Mouse (Mus musculus) neural tube, embryonic 14.5 days (tissue): ENCODE measurements around the gene Rerg. TPM values are rescaled to one million over a fixed set of nuclear protein-coding genes. Genes with fewer than 3 reads are reported as not detected.

Source experiments
- ATAC-seq: fragments of 200-750 bp; cut with Nextera tagmentation; 2 replicates; pipeline ENCODE4 v1.8.0; 2017; ENCODE audit warnings: low read depth, mild to moderate bottlenecking, moderate TSS enrichment, moderate library complexity
- H3K27ac ChIP-seq: fragments of 300-500 bp; sonication (generic); 2 replicates; pipeline ENCODE4 v1.5.1; 2014; ENCODE audit warnings: low read depth, mild to moderate bottlenecking, control low read depth, low read length, moderate library complexity, mixed read lengths
- H3K27me3 ChIP-seq: fragments of 300-500 bp; sonication (generic); 2 replicates; pipeline ENCODE4 v1.6.1; 2014; ENCODE audit warnings: low read length; ENCODE audit not compliant: control insufficient read depth, insufficient read depth
- H3K36me3 ChIP-seq: fragments of 300-500 bp; sonication (generic); 2 replicates; pipeline ENCODE4 v1.6.1; 2014; ENCODE audit warnings: low read length, mixed read lengths; ENCODE audit not compliant: control insufficient read depth, insufficient read depth
- H3K4me1 ChIP-seq: fragments of 300-500 bp; sonication (generic); 2 replicates; pipeline ENCODE4 v1.6.1; 2014; ENCODE audit warnings: low read length; ENCODE audit not compliant: control insufficient read depth, insufficient read depth
- H3K4me2 ChIP-seq: fragments of 300-500 bp; sonication (generic); 2 replicates; pipeline ENCODE4 v1.6.1; 2014; ENCODE audit warnings: mild to moderate bottlenecking, low read depth, low read length, control low read depth
- H3K4me3 ChIP-seq: fragments of 300-500 bp; sonication (generic); 2 replicates; pipeline ENCODE4 v1.5.1; 2014; ENCODE audit warnings: low read depth, low read length, control low read depth, mixed read lengths
- H3K9ac ChIP-seq: fragments of 300-500 bp; sonication (generic); replicated peaks from 2 replicates; pipeline ENCODE4 v1.6.1; 2014; ENCODE audit warnings: low read depth, mild to moderate bottlenecking, control low read depth, low read length, mixed read lengths
- H3K9me3 ChIP-seq: fragments of 300-500 bp; sonication (generic); 2 replicates; pipeline ENCODE4 v1.6.1; 2016; ENCODE audit warnings: low read length; ENCODE audit not compliant: control insufficient read depth
- whole genome bisulfite sequencing: fragments of 180-500 bp; shearing (Covaris S2); extraction: QIAGEN DNeasy Blood & Tissue Kit; methylation state at CpG from one replicate; pipeline ENCODE4 v1.1.7; 2014; 5-methylcytosine and 5-hydroxymethylcytosine counted together
- polyA plus RNA-seq: library from polyadenylated mRNA; unstranded; fragments of >200 nt; fragmentation: Nextera tagmentation; extraction: Ambion mirVana; gene quantifications from 2 replicates; pipeline ENCODE4 v1.2.1, GENCODE M21; 2014

Rerg gene
- polyA plus RNA-seq, 1 experiment from 2014 or later: 8.5 TPM

GRCm38 (mm10) chr6:137169171-137169968 is 927 bp downstream of the Rerg start:
- Histone ChIP-seq H3K9ac (peak overlapping the region; percentile 51), H3K4me2 (peak overlapping the region; percentile 80), H3K27ac (no peak overlapping the region), H3K4me3 (peak overlapping the region; percentile 41), H3K27me3 (no peaks in the 10 kb centered on the region), H3K36me3 (no peaks in the 10 kb centered on the region), H3K4me1 (no peaks in the 10 kb centered on the region), H3K9me3 (no peaks in the 10 kb centered on the region)
- ATAC-seq: peak; percentile 97
- under 1% methylated on average over 53 of the region's 53 CpGs for WGBS

GRCm38 (mm10) chr6:137166843-137167242 is 3.5 kb downstream of the Rerg start:
- H3K4me1 ChIP-seq: no peaks in the 10 kb centered on the region
- no peak overlapping the region for H3K9ac ChIP-seq
- no peak overlapping the region for H3K4me2 ChIP-seq
- no peak overlapping the region for H3K27ac ChIP-seq
- H3K4me3 ChIP-seq: no peak overlapping the region
- no peaks in the 10 kb centered on the region for H3K36me3 ChIP-seq
- 43% methylated on average over 4 of the region's 4 CpGs for WGBS
- no peaks in the 10 kb centered on the region for H3K9me3 ChIP-seq
- ATAC-seq: no peak
- no peaks in the 10 kb centered on the region; the same call in 1 of the 2 replicates for H3K27me3 ChIP-seq

GRCm38 (mm10) chr6:137163571-137163970 is 6.7 kb downstream of the Rerg start:
- ATAC-seq: no peak
- Histone ChIP-seq H3K9me3 (no peaks in the 10 kb centered on the region), H3K4me3 (no peak overlapping the region), H3K27me3 (no peaks in the 10 kb centered on the region; the same call in 1 of the 2 replicates), H3K4me1 (no peaks in the 10 kb centered on the region), H3K9ac (no peak overlapping the region), H3K27ac (no peak overlapping the region), H3K4me2 (no peak overlapping the region), H3K36me3 (no peaks in the 10 kb centered on the region)
- WGBS: 77% methylated on average over 10 of the region's 10 CpGs

GRCm38 (mm10) chr6:137163061-137163460 is 7.2 kb downstream of the Rerg start:
- Histone ChIP-seq H3K4me1 (no peaks in the 10 kb centered on the region), H3K4me3 (no peak overlapping the region), H3K9me3 (no peaks in the 10 kb centered on the region), H3K36me3 (no peaks in the 10 kb centered on the region), H3K27me3 (no peaks in the 10 kb centered on the region; the same call in 1 of the 2 replicates), H3K9ac (no peak overlapping the region), H3K4me2 (no peak overlapping the region), H3K27ac (no peak overlapping the region)
- WGBS: 85% methylated on average over 4 of the region's 4 CpGs
- ATAC-seq: no peak

GRCm38 (mm10) chr6:137162481-137162880 is 7.8 kb downstream of the Rerg start:
- Histone ChIP-seq H3K4me3 (no peak overlapping the region), H3K9ac (no peak overlapping the region), H3K27me3 (no peaks in the 10 kb centered on the region; the same call in 1 of the 2 replicates), H3K9me3 (no peaks in the 10 kb centered on the region), H3K27ac (no peak overlapping the region), H3K4me1 (no peaks in the 10 kb centered on the region), H3K4me2 (no peak overlapping the region), H3K36me3 (no peaks in the 10 kb centered on the region)
- ATAC-seq: no peak
- WGBS: 98% methylated on average over 7 of the region's 7 CpGs

- H3K36me3 ChIP-seq: no peaks in the 10 kb centered on the region
Measured at GRCm38 (mm10) chr6:137161491-137162088, 8.7 kb downstream of the Rerg start.

GRCm38 (mm10) chr6:137159372-137159926 is 10.8 kb downstream of the Rerg start:
- no peak overlapping the region for H3K4me3 ChIP-seq
- no peaks in the 10 kb centered on the region for H3K9me3 ChIP-seq
- H3K4me1 ChIP-seq: no peaks in the 10 kb centered on the region
- ATAC-seq: no peak
- no peak overlapping the region for H3K9ac ChIP-seq
- no peak overlapping the region for H3K4me2 ChIP-seq
- 85% methylated on average over 8 of the region's 8 CpGs for WGBS
- no peak overlapping the region for H3K27ac ChIP-seq
- no peaks in the 10 kb centered on the region for H3K36me3 ChIP-seq
- no peaks in the 10 kb centered on the region; the same call in 1 of the 2 replicates for H3K27me3 ChIP-seq

More at GRCm38 (mm10) chr6:137161491-137162088, 8.7 kb downstream of the Rerg start:
- no peak overlapping the region for H3K9ac ChIP-seq
- no peak overlapping the region for H3K4me3 ChIP-seq
- no peaks in the 10 kb centered on the region for H3K4me1 ChIP-seq
- H3K9me3 ChIP-seq: no peaks in the 10 kb centered on the region
- H3K27ac ChIP-seq: no peak overlapping the region
- H3K4me2 ChIP-seq: no peak overlapping the region
- ATAC-seq: no peak
- H3K27me3 ChIP-seq: no peaks in the 10 kb centered on the region; the same call in 1 of the 2 replicates
- 85% methylated on average over 11 of the region's 11 CpGs for WGBS

- Histone ChIP-seq H3K4me2 (no peak overlapping the region), H3K4me3 (no peak overlapping the region), H3K36me3 (no peaks in the 10 kb centered on the region), H3K9me3 (no peaks in the 10 kb centered on the region), H3K27ac (no peak overlapping the region), H3K27me3 (no peaks in the 10 kb centered on the region), H3K9ac (no peak overlapping the region), H3K4me1 (no peaks in the 10 kb centered on the region)
- 82% methylated on average over 11 of the region's 11 CpGs for WGBS
- no peak for ATAC-seq
Measured at GRCm38 (mm10) chr6:137156437-137157219, 13.7 kb downstream of the Rerg start.
